In genomic region chr3:37952891-37953290, GRCm38 (mm10) we compare ENCODE assay signal across 8 mouse cellular contexts.
A peak's percentile ranks its signal among the peaks of the same experiment; 100 is the strongest.
DNase-seq lines count a peak whose midpoint lies in the region; ATAC-seq and TF ChIP-seq lines count a peak whose summit lies in the region.

No protein-coding gene starts in this region.

- H3K4me3 ChIP-seq in forebrain, postnatal 0 days (ENCODE audit: low read depth, low read length), result no peak overlapping the region
- no peak overlapping the region for H3K4me3 ChIP-seq in forebrain, embryonic 11.5 days (ENCODE audit: low read depth, low read length)
- H3K4me3 ChIP-seq in midbrain, embryonic 14.5 days (replicated peaks; ENCODE audit: low read depth, low read length), result no peak overlapping the region
- H3K4me3 ChIP-seq in midbrain, embryonic 13.5 days (replicated peaks), result no peak overlapping the region
- no peak overlapping the region for H3K4me3 ChIP-seq in left cerebral cortex, adult 2 months

- no peak for ATAC-seq in forebrain, postnatal 0 days
- ATAC-seq in forebrain, embryonic 11.5 days (replicated peaks; ENCODE audit: low FRiP score), result no peak
- no peak for ATAC-seq in midbrain, embryonic 14.5 days (ENCODE audit: low FRiP score, low TSS enrichment)
- no peak for ATAC-seq in midbrain, embryonic 13.5 days

- 61% methylated on average over 3 of the region's 3 CpGs for WGBS in forebrain, postnatal 0 days
- WGBS in forebrain, embryonic 11.5 days, result 69% methylated on average over 3 of the region's 3 CpGs
- 67% methylated on average over 3 of the region's 3 CpGs for WGBS in midbrain, embryonic 14.5 days
- 64% methylated on average over 3 of the region's 3 CpGs for WGBS in midbrain, embryonic 13.5 days

- DNase-seq in forebrain, postnatal 0 days, result no peak
- DNase-seq in forebrain, embryonic 11.5 days (ENCODE audit: low spot score), result no peak
- peak; percentile 41 for DNase-seq in midbrain, embryonic 14.5 days
- DNase-seq in cerebellum, postnatal 10 days, result peak; percentile 62 to 63
- peak; percentile 20 to 21 for DNase-seq in left cerebral cortex, adult 2 months (ENCODE audit: extremely low spot score in 1 of 2, low spot score in 2 of 2)
- DNase-seq in spleen, postnatal 36 days (ENCODE audit: low spot score in 2 of 2), result no peak
- no peak for DNase-seq in spleen, postnatal 10 days (ENCODE audit: low spot score in 2 of 2)

- H3K27ac ChIP-seq in forebrain, postnatal 0 days (ENCODE audit: low read depth, low read length), result no peak overlapping the region
- no peak overlapping the region for H3K27ac ChIP-seq in forebrain, embryonic 11.5 days (ENCODE audit: low read depth, low read length)
- no peak overlapping the region for H3K27ac ChIP-seq in midbrain, embryonic 14.5 days (replicated peaks; ENCODE audit: low read depth, low read length)
- H3K27ac ChIP-seq in midbrain, embryonic 13.5 days, result no peak overlapping the region
- H3K27ac ChIP-seq in left cerebral cortex, adult 2 months, result no peak overlapping the region

- H3K4me1 ChIP-seq in forebrain, postnatal 0 days (ENCODE audit: insufficient read depth), result no peaks in the 10 kb centered on the region
- no peaks in the 10 kb centered on the region for H3K4me1 ChIP-seq in forebrain, embryonic 11.5 days (replicated peaks; ENCODE audit: control insufficient read depth, insufficient read depth, low read length)
- H3K4me1 ChIP-seq in midbrain, embryonic 14.5 days (ENCODE audit: control insufficient read depth, insufficient read depth, low read length), result no peaks in the 10 kb centered on the region
- H3K4me1 ChIP-seq in midbrain, embryonic 13.5 days (replicated peaks), result no peaks in the 10 kb centered on the region

- no peak overlapping the region for H3K9ac ChIP-seq in forebrain, postnatal 0 days
- H3K9ac ChIP-seq in forebrain, embryonic 11.5 days (ENCODE audit: low read length), result no peak overlapping the region
- H3K9ac ChIP-seq in midbrain, embryonic 14.5 days (replicated peaks; ENCODE audit: low read length), result no peak overlapping the region
- H3K9ac ChIP-seq in midbrain, embryonic 13.5 days (replicated peaks), result no peak overlapping the region

- H3K4me2 ChIP-seq in forebrain, postnatal 0 days (ENCODE audit: low read depth), result no peak overlapping the region
- H3K4me2 ChIP-seq in forebrain, embryonic 11.5 days (ENCODE audit: low read depth, low read length, severe bottlenecking), result no peak overlapping the region
- no peak overlapping the region for H3K4me2 ChIP-seq in midbrain, embryonic 14.5 days (ENCODE audit: low read length)
- no peak overlapping the region for H3K4me2 ChIP-seq in midbrain, embryonic 13.5 days (replicated peaks)

- no peaks in the 10 kb centered on the region for H3K27me3 ChIP-seq in forebrain, postnatal 0 days (ENCODE audit: insufficient read depth, low read length)
- no peaks in the 10 kb centered on the region for H3K27me3 ChIP-seq in forebrain, embryonic 11.5 days (ENCODE audit: control insufficient read depth, insufficient read depth, low read length)
- 0 out of 2 replicates have a peak, but pooled peaks cover 2% of the 10 kb centered on the region for H3K27me3 ChIP-seq in midbrain, embryonic 14.5 days (ENCODE audit: control insufficient read depth, insufficient read depth, low read length)
- H3K27me3 ChIP-seq in midbrain, embryonic 13.5 days, result no peaks in the 10 kb centered on the region

- peak; percentile 36 for TF ChIP-seq CTCF in forebrain, postnatal 0 days (IDR thresholded peaks at IDR 0.05; ENCODE audit: low read depth)
- peak; percentile 68 for TF ChIP-seq CTCF in left cerebral cortex, adult 2 months (IDR thresholded peaks at IDR 0.05)

- intact Hi-C loops in left cerebral cortex, adult 2 months (cut with DNase I), result loop anchor here (2.0 to 5.0 kb wide), 2 partner anchors 312 to 481 kb away; no protein-coding TSS in a partner anchor

- 0 out of 2 replicates have a peak, but pooled peaks cover 10% of the 10 kb centered on the region for H3K9me3 ChIP-seq in forebrain, postnatal 0 days (ENCODE audit: low read length)
- H3K9me3 ChIP-seq in forebrain, embryonic 11.5 days (ENCODE audit: control insufficient read depth, low read length), result no peaks in the 10 kb centered on the region; the same call in 1 of the 2 replicates
- H3K9me3 ChIP-seq in midbrain, embryonic 14.5 days (ENCODE audit: control insufficient read depth, low read length), result no peaks in the 10 kb centered on the region
- H3K9me3 ChIP-seq in midbrain, embryonic 13.5 days, result no peaks in the 10 kb centered on the region

- H3K36me3 ChIP-seq in forebrain, postnatal 0 days (ENCODE audit: insufficient read depth), result no peaks in the 10 kb centered on the region
- no peaks in the 10 kb centered on the region for H3K36me3 ChIP-seq in forebrain, embryonic 11.5 days (ENCODE audit: control insufficient read depth, insufficient read depth, low read length)
- no peaks in the 10 kb centered on the region for H3K36me3 ChIP-seq in midbrain, embryonic 14.5 days (ENCODE audit: control insufficient read depth, insufficient read depth, low read length)
- H3K36me3 ChIP-seq in midbrain, embryonic 13.5 days, result no peaks in the 10 kb centered on the region

Comparison
In these comparisons a context has a peak if more than half of its experiments do, and no peak if none do; other contexts are left out.
1. DNase-seq: peak in midbrain, embryonic 14.5 days (single experiment), cerebellum, postnatal 10 days (2 of 2) and left cerebral cortex, adult 2 months (2 of 2); none in forebrain, postnatal 0 days (single experiment), forebrain, embryonic 11.5 days (single experiment), spleen, postnatal 36 days (0 of 2) and spleen, postnatal 10 days (0 of 2).